Mouse (Mus musculus): Measurements from ENCODE around the gene Cc2d2a.

DNA sequence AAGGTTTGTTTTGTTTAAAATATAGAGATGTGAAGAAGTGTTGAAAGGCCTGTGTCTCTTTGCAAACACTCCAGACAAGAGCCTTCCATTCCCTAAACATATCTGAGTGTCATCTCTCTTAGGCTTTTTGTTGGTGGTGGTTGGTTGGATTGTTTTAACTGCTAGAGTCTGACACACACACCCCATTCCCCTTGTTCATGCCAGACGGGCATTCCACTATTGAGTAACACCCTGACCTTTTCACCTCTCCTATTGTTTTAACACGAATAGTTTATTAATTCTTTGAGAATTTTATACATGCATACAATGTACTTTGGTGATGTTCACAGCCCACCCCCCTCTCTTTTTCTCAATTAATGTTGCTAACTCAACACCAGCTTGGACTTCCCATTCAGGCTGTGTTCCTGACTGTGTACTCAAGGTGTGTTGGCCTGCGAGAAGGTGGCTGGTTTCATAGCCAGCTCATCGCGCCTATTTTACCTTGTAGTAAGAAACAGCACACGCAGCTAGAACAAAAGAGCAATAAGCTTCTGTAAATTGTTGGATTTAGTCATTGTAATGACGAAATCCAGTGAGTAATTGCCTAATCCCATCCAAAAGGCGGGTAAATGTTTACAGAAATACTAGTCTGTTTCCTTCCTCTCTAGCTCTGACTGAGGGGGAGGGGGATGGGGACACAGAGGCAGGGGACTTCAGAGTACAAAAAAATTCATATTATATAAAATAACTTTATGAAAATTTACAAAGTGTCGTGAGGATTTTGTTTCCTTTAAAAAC, 126.0 kb downstream of the Cc2d2a start:
- TF ChIP-seq CTCF (conservative IDR thresholded peaks at IDR 0.05; ENCODE audit: low read length) (no peak), NANOG (IDR thresholded peaks at IDR 0.05; ENCODE audit: borderline replicate concordance, low read length) (no peak), POU5F1 (IDR thresholded peaks at IDR 0.05; ENCODE audit: borderline replicate concordance, low read length) (no peak)
